Mouse (Mus musculus) layer of hippocampus, adult 9-10 months (tissue): ENCODE data around the gene 1110059E24Rik.
"Not testable (repeated sequence)": the region's sequence is repeated elsewhere in the genome, so short reads cannot be mapped to it uniquely, and the experiment has no call there.

Experiments used
- DNase-seq: peaks from one replicate; pipeline ENCODE4 v3.0.0; 2022; ENCODE audit warnings: low spot score

The 1110059E24Rik gene

GRCm38 (mm10) chr19:21626271-21626988 lies 26.3 kb downstream of the 1110059E24Rik start:
- DNase-seq: no peak

GRCm38 (mm10) chr19:21624148-21624535 lies 28.6 kb downstream of the 1110059E24Rik start:
- no peak for DNase-seq

- no peak for DNase-seq
Observed at GRCm38 (mm10) chr19:21623410-21624147, 29.2 kb downstream of the 1110059E24Rik start.

GRCm38 (mm10) chr19:21615801-21616200 lies 37.0 kb downstream of the 1110059E24Rik start:
- no peak for DNase-seq

- no peak for DNase-seq
Observed at GRCm38 (mm10) chr19:21611725-21612575, 40.8 kb downstream of the 1110059E24Rik start.

- DNase-seq: no peak
Observed at GRCm38 (mm10) chr19:21611297-21611696, 41.5 kb downstream of the 1110059E24Rik start.

- DNase-seq: no peak
Observed at GRCm38 (mm10) chr19:21610240-21610639, 42.5 kb downstream of the 1110059E24Rik start.

GRCm38 (mm10) chr19:21605294-21605693 lies 47.5 kb downstream of the 1110059E24Rik start:
- DNase-seq: no peak

- DNase-seq: no peak
Observed at GRCm38 (mm10) chr19:21603836-21604235, 48.9 kb downstream of the 1110059E24Rik start.

- no peak for DNase-seq
Observed at GRCm38 (mm10) chr19:21601541-21602101, 51.2 kb downstream of the 1110059E24Rik start.

GRCm38 (mm10) chr19:21598659-21599352 lies 54.0 kb downstream of the 1110059E24Rik start:
- DNase-seq: no peak

- no peak for DNase-seq
Observed at GRCm38 (mm10) chr19:21594676-21595075, 58.1 kb downstream of the 1110059E24Rik start.

- DNase-seq: not testable (repeated sequence)
Observed at GRCm38 (mm10) chr19:21592216-21592615, 60.6 kb downstream of the 1110059E24Rik start.

GRCm38 (mm10) chr19:21589888-21590287 lies 62.9 kb downstream of the 1110059E24Rik start:
- DNase-seq: no peak

- DNase-seq: no peak
Observed at GRCm38 (mm10) chr19:21587593-21587992, 65.2 kb downstream of the 1110059E24Rik start.

GRCm38 (mm10) chr19:21586546-21586945 lies 66.2 kb downstream of the 1110059E24Rik start:
- DNase-seq: no peak

GRCm38 (mm10) chr19:21585868-21586267 lies 66.9 kb downstream of the 1110059E24Rik start:
- no peak for DNase-seq

GRCm38 (mm10) chr19:21583986-21584385 lies 68.8 kb downstream of the 1110059E24Rik start:
- DNase-seq: no peak

- DNase-seq: no peak
Observed at GRCm38 (mm10) chr19:21583523-21583984, 69.2 kb downstream of the 1110059E24Rik start.

GRCm38 (mm10) chr19:21581404-21581803 lies 71.4 kb downstream of the 1110059E24Rik start:
- DNase-seq: no peak

GRCm38 (mm10) chr19:21579896-21580295 lies 72.9 kb downstream of the 1110059E24Rik start:
- DNase-seq: no peak
